Mouse (Mus musculus): ENCODE measurements at regions not wholly inside any gene's neighbourhood (a gene's known extent, or its start where the extent isn't known, plus 50 kb on each side); places are given as distances from the start of the nearest gene placed in this dataset.
A peak's percentile ranks its signal among the peaks of the same experiment; 100 is the strongest.

DNA sequence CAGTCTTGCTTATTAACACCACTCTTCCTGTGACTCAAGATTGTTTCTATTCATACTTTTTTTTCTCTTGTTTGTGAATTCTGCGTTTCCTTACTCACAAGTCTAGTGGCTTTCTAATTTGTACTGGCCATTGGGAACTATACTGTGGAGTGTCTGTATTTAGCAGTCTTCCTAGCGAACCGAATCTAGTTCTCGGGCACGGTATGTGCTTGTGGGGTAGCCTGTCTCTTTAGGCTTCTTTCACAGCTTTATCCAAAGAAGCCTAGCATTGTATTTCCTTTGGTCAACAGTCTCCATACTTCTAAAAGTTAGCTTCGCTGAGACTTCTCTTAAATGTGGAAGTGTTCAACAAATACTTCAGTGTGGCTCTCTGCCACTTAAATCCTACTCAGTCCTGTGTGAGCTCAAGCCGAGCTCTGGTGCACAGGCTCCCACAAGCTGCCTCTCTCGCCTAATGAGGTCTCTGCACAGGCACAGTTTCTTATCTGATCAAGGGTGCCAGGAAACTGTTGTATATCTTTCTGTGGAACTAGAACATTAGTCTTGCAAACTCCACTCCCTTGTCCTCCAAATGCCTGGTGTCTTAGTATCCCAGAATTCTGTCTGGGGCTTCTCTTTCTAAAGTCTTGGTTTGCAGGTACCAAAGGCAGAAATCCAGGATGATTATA is 171.9 kb upstream of the Slco3a1 start:
- no peak overlapping the region for H3K9ac ChIP-seq (ENCODE audit: low read depth, poor library complexity, severe bottlenecking)
- no peak overlapping the region for H3K4me3 ChIP-seq (ENCODE audit: low read depth, low read length)
- no peaks in the 10 kb centered on the region for H3K27me3 ChIP-seq (ENCODE audit: control insufficient read depth, insufficient read depth, low read length, poor library complexity, severe bottlenecking)
- H3K27ac ChIP-seq (ENCODE audit: insufficient read depth, low read length), result no peak overlapping the region
- no peaks in the 10 kb centered on the region for H3K4me1 ChIP-seq (ENCODE audit: control insufficient read depth, insufficient read depth, low read length)
- H3K36me3 ChIP-seq (ENCODE audit: control insufficient read depth, insufficient read depth, low read length, poor library complexity, severe bottlenecking), result no peaks in the 10 kb centered on the region
- no peaks in the 10 kb centered on the region for H3K9me3 ChIP-seq (replicated peaks; ENCODE audit: control insufficient read depth, insufficient read depth, low read length, poor library complexity, severe bottlenecking)
- no peak for TF ChIP-seq POLR2A (IDR thresholded peaks at IDR 0.05; ENCODE audit: insufficient read depth, low read length)
- no peak for TF ChIP-seq EP300 (IDR thresholded peaks at IDR 0.05; ENCODE audit: insufficient read depth, low read depth, low read length)
- no peak for TF ChIP-seq CTCF (IDR thresholded peaks at IDR 0.05; ENCODE audit: low read depth, low read length)

DNA sequence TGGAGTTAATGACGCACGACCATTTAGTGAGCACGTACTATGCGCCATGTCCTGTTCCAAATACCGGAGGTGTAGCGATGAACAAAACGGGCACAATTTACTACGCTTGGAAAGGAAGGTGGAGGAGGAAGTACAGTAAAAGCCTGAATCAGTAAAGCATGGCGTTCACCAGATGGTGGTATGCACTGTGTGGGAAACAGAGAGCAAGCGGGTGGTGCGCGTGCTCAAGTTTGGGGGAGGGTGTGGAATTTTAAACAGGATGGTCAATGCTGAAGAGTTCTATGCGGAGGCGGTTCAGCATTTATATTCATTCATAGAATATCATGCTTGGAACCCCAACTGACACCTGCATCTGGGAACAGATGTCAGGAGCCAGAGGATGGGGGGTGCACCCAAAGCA is 164.7 kb upstream of the Slco3a1 start:
- Histone ChIP-seq H3K9ac (ENCODE audit: low read depth, poor library complexity, severe bottlenecking) (no peak overlapping the region), H3K27ac (ENCODE audit: insufficient read depth, low read length) (no peak overlapping the region), H3K9me3 (replicated peaks; ENCODE audit: control insufficient read depth, insufficient read depth, low read length, poor library complexity, severe bottlenecking) (no peaks in the 10 kb centered on the region), H3K4me1 (ENCODE audit: control insufficient read depth, insufficient read depth, low read length) (no peaks in the 10 kb centered on the region), H3K4me3 (ENCODE audit: low read depth, low read length) (peak overlapping the region; percentile 12; the same call in 1 of the 2 replicates), H3K27me3 (ENCODE audit: control insufficient read depth, insufficient read depth, low read length, poor library complexity, severe bottlenecking) (no peaks in the 10 kb centered on the region), H3K36me3 (ENCODE audit: control insufficient read depth, insufficient read depth, low read length, poor library complexity, severe bottlenecking) (no peaks in the 10 kb centered on the region)
- TF ChIP-seq POLR2A (IDR thresholded peaks at IDR 0.05; ENCODE audit: insufficient read depth, low read length) (no peak), EP300 (IDR thresholded peaks at IDR 0.05; ENCODE audit: insufficient read depth, low read depth, low read length) (no peak), CTCF (IDR thresholded peaks at IDR 0.05; ENCODE audit: low read depth, low read length) (no peak)

DNA sequence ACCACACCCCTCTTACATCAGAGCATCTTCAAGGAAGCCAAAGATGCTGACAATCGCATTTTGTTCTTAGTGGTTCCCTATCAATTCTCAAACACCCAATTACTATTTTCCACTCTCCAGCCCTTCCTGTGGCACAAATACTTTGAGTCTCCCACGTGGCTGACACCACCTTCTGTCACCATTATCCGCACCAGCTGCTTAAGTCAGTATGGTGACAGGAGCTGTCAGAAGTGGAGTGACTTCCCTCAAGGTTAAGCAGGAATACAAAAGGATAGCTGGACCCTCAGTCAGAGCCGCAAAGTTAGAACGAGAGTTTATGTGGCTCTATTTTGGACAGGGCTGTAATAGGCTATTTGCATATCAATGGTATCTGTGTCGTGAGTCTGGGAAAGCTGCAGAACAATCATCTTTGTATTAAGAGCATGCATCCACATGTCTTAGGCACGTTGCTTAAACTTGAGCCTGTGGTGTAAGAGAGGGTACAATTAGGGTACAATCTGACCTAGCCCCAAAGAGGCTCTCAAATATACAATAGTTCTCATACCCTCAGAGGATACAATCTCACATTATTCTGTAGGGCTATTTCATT is 155.5 kb upstream of the Slco3a1 start:
- Histone ChIP-seq H3K27ac (ENCODE audit: insufficient read depth, low read length) (no peak overlapping the region), H3K4me3 (ENCODE audit: low read depth, low read length) (no peak overlapping the region), H3K36me3 (ENCODE audit: control insufficient read depth, insufficient read depth, low read length, poor library complexity, severe bottlenecking) (no peaks in the 10 kb centered on the region), H3K27me3 (ENCODE audit: control insufficient read depth, insufficient read depth, low read length, poor library complexity, severe bottlenecking) (no peaks in the 10 kb centered on the region), H3K9ac (ENCODE audit: low read depth, poor library complexity, severe bottlenecking) (no peak overlapping the region), H3K9me3 (replicated peaks; ENCODE audit: control insufficient read depth, insufficient read depth, low read length, poor library complexity, severe bottlenecking) (no peaks in the 10 kb centered on the region; the same call in 1 of the 2 replicates), H3K4me1 (ENCODE audit: control insufficient read depth, insufficient read depth, low read length) (no peaks in the 10 kb centered on the region)
- TF ChIP-seq EP300 (IDR thresholded peaks at IDR 0.05; ENCODE audit: insufficient read depth, low read depth, low read length) (no peak), CTCF (IDR thresholded peaks at IDR 0.05; ENCODE audit: low read depth, low read length) (no peak), POLR2A (IDR thresholded peaks at IDR 0.05; ENCODE audit: insufficient read depth, low read length) (no peak)

DNA sequence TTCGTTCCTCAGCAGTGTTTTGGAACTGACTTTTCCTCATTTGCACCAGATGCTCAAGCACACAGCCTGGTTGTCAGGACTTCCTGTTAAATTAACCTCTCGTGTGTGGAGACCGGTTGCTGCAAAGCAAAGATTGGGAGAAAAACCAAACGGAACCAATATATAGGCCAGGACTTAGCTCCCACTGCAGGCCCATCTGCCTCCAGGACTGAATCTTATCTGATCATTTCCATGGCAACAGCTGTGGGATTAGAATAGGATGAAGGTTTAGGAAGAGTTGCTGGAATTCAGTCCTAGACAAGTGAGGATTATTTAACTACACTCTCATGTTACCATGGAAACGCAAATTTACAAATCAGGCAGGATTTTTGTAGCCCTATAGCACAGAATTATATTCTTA is 154.4 kb upstream of the Slco3a1 start:
- no peaks in the 10 kb centered on the region for H3K4me1 ChIP-seq (ENCODE audit: control insufficient read depth, insufficient read depth, low read length)
- no peak overlapping the region for H3K4me3 ChIP-seq (ENCODE audit: low read depth, low read length)
- H3K27me3 ChIP-seq (ENCODE audit: control insufficient read depth, insufficient read depth, low read length, poor library complexity, severe bottlenecking), result no peaks in the 10 kb centered on the region
- no peak for TF ChIP-seq EP300 (IDR thresholded peaks at IDR 0.05; ENCODE audit: insufficient read depth, low read depth, low read length)
- TF ChIP-seq CTCF (IDR thresholded peaks at IDR 0.05; ENCODE audit: low read depth, low read length), result no peak
- TF ChIP-seq POLR2A (IDR thresholded peaks at IDR 0.05; ENCODE audit: insufficient read depth, low read length), result no peak
- no peak overlapping the region for H3K9ac ChIP-seq (ENCODE audit: low read depth, poor library complexity, severe bottlenecking)
- no peaks in the 10 kb centered on the region for H3K36me3 ChIP-seq (ENCODE audit: control insufficient read depth, insufficient read depth, low read length, poor library complexity, severe bottlenecking)
- H3K9me3 ChIP-seq (replicated peaks; ENCODE audit: control insufficient read depth, insufficient read depth, low read length, poor library complexity, severe bottlenecking), result no peaks in the 10 kb centered on the region; the same call in 1 of the 2 replicates
- no peak overlapping the region for H3K27ac ChIP-seq (ENCODE audit: insufficient read depth, low read length)

DNA sequence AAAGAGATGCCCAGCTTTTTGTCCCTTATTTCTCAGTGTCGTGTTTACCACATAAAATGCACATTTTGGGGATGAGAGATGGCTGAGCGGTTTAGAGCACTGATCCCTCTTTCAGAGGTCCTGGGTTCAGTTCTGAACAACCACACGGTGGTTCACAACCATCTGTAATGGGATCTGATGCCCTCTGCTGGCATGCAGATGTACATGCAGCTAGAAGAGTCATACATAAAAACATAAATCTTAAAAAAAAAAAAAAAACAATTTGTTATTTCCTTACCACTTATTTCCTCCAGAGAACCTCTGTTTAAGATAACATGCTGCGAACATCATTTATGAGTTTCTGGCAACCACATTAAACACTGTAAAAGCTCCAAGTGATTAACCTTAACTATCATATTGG is 149.0 kb upstream of the Slco3a1 start:
- H3K9me3 ChIP-seq (replicated peaks; ENCODE audit: control insufficient read depth, insufficient read depth, low read length, poor library complexity, severe bottlenecking), result no peaks in the 10 kb centered on the region; the same call in 1 of the 2 replicates
- TF ChIP-seq EP300 (IDR thresholded peaks at IDR 0.05; ENCODE audit: insufficient read depth, low read depth, low read length) (no peak), POLR2A (IDR thresholded peaks at IDR 0.05; ENCODE audit: insufficient read depth, low read length) (no peak), CTCF (IDR thresholded peaks at IDR 0.05; ENCODE audit: low read depth, low read length) (no peak)
- no peak overlapping the region for H3K4me3 ChIP-seq (ENCODE audit: low read depth, low read length)
- H3K27me3 ChIP-seq (ENCODE audit: control insufficient read depth, insufficient read depth, low read length, poor library complexity, severe bottlenecking), result no peaks in the 10 kb centered on the region
- no peaks in the 10 kb centered on the region for H3K4me1 ChIP-seq (ENCODE audit: control insufficient read depth, insufficient read depth, low read length)
- H3K9ac ChIP-seq (ENCODE audit: low read depth, poor library complexity, severe bottlenecking), result no peak overlapping the region
- H3K27ac ChIP-seq (ENCODE audit: insufficient read depth, low read length), result no peak overlapping the region
- H3K36me3 ChIP-seq (ENCODE audit: control insufficient read depth, insufficient read depth, low read length, poor library complexity, severe bottlenecking), result no peaks in the 10 kb centered on the region

DNA sequence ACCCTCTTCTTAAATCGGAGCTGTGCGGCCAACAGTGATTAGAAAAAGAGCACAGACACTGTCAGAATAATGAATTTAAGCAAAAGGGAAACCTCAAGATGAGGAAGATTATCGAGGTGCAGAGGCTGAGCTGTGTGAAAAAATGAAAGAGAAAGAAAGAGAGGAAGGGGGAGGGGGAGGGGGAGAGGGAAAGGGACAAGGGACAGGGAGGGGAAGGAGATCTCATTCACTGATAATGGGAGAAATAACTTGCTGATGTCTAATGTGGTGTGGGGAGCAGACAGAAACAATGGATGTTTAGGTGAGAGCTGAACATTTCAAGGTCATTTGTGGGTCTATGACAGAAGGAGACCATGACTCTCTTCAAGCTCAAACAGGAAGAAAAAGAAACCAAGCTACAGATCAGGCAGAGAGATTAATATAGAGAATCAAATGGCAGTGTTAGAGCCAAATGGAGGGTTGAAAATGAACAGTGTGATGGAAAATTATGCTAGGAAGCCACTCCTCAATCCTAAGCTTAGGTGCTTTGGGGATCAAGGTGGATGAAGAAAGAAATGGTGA is 143.3 kb upstream of the Slco3a1 start:
- H3K9ac ChIP-seq (ENCODE audit: low read depth, poor library complexity, severe bottlenecking), result no peak overlapping the region
- H3K9me3 ChIP-seq (replicated peaks; ENCODE audit: control insufficient read depth, insufficient read depth, low read length, poor library complexity, severe bottlenecking), result no peaks in the 10 kb centered on the region
- no peak overlapping the region for H3K27ac ChIP-seq (ENCODE audit: insufficient read depth, low read length)
- TF ChIP-seq POLR2A (IDR thresholded peaks at IDR 0.05; ENCODE audit: insufficient read depth, low read length) (no peak), EP300 (IDR thresholded peaks at IDR 0.05; ENCODE audit: insufficient read depth, low read depth, low read length) (no peak), CTCF (IDR thresholded peaks at IDR 0.05; ENCODE audit: low read depth, low read length) (no peak)
- no peaks in the 10 kb centered on the region for H3K4me1 ChIP-seq (ENCODE audit: control insufficient read depth, insufficient read depth, low read length)
- H3K36me3 ChIP-seq (ENCODE audit: control insufficient read depth, insufficient read depth, low read length, poor library complexity, severe bottlenecking), result no peaks in the 10 kb centered on the region
- no peaks in the 10 kb centered on the region for H3K27me3 ChIP-seq (ENCODE audit: control insufficient read depth, insufficient read depth, low read length, poor library complexity, severe bottlenecking)
- no peak overlapping the region for H3K4me3 ChIP-seq (ENCODE audit: low read depth, low read length)

Measured in ES-Bruce4 (cell line).